Mouse (Mus musculus) CH12.LX (cell line): ENCODE measurements around the gene Ccdc47. TPM values are rescaled to one million over a fixed set of nuclear protein-coding genes. Genes with fewer than 3 reads are reported as not detected.
A peak's percentile ranks its signal among the peaks of the same experiment; 100 is the strongest.

Experiments
- DNase-seq: peaks from one replicate; pipeline ENCODE4 v3.0.0-alpha.2; 2013; ENCODE audit errors: extremely low read depth
- H3K27ac ChIP-seq: 2 replicates; pipeline ENCODE4 v1.5.1; 2012; ENCODE audit warnings: low read depth, mild to moderate bottlenecking, control low read depth, moderate library complexity; ENCODE audit not compliant: insufficient read depth
- H3K27me3 ChIP-seq: replicated peaks from 2 replicates; pipeline ENCODE3; 2012; ENCODE audit warnings: inconsistent platforms
- H3K36me3 ChIP-seq, 2 experiments: replicated peaks in 1 of 2; 2 replicates each; pipeline versions ENCODE3 to v1.6.1; 2012; ENCODE audit warnings: inconsistent platforms in 1 of 2, low read length in 1 of 2, mild to moderate bottlenecking in 1 of 2, mixed read lengths in 1 of 2, moderate library complexity in 1 of 2; ENCODE audit not compliant: control insufficient read depth in 1 of 2, insufficient read depth in 1 of 2
- H3K4me1 ChIP-seq, 2 experiments: 2 replicates each; pipeline ENCODE4 v1.6.1; 2012; ENCODE audit warnings: inconsistent platforms in 1 of 2, moderate library complexity in 1 of 2; ENCODE audit not compliant: insufficient read depth in 2 of 2, control insufficient read depth in 1 of 2
- H3K4me2 ChIP-seq: 2 replicates; pipeline ENCODE4 v1.6.1; 2012; ENCODE audit warnings: low read depth, mild to moderate bottlenecking, control low read depth; ENCODE audit not compliant: poor library complexity, insufficient read depth, severe bottlenecking
- H3K4me3 ChIP-seq, 3 experiments: fragments of 150-350 bp in 1 of 3; sonication (generic) in 1 of 3; replicated peaks in 1 of 3; 2 replicates each; pipeline versions ENCODE3 to v1.5.1; 2011 to 2012; ENCODE audit warnings: low read depth in 2 of 3, low read length in 2 of 3, mild to moderate bottlenecking in 2 of 3, moderate library complexity in 2 of 3, control low read depth in 1 of 3, improper control_type of control experiment in 1 of 3, inconsistent platforms in 1 of 3, mixed read lengths in 1 of 3; ENCODE audit not compliant: poor library complexity in 1 of 3
- H3K79me2 ChIP-seq: replicated peaks from 2 replicates; pipeline ENCODE4 v1.6.1; 2012; ENCODE audit warnings: mild to moderate bottlenecking, moderate library complexity; ENCODE audit not compliant: control insufficient read depth, poor library complexity, insufficient read depth, severe bottlenecking; ENCODE audit errors: extremely low read depth
- H3K9ac ChIP-seq: 2 replicates; pipeline ENCODE4 v1.6.1; 2012; ENCODE audit warnings: low read depth, mild to moderate bottlenecking, control low read depth, moderate library complexity; ENCODE audit not compliant: insufficient read depth
- H3K9me3 ChIP-seq: replicated peaks from 2 replicates; pipeline ENCODE3; 2012; ENCODE audit warnings: low read length, inconsistent platforms, mixed read lengths
- CHD1 ChIP-seq: IDR thresholded peaks from 2 replicates; pipeline ENCODE4 v1.6.1; 2012; ENCODE audit warnings: low read depth, low read length, improper control_type of control experiment, inconsistent platforms
- CHD2 ChIP-seq: IDR thresholded peaks from 2 replicates; pipeline ENCODE4 v1.6.1; 2011; ENCODE audit warnings: low read length, improper control_type of control experiment
- CTCF ChIP-seq, 2 experiments: IDR thresholded peaks in 1 of 2; conservative IDR thresholded peaks in 1 of 2; 2 replicates each; pipeline ENCODE4 v1.5.1; 2011 to 2012; ENCODE audit warnings: low read depth in 2 of 2, low read length in 2 of 2, improper control_type of control experiment in 1 of 2, inconsistent platforms in 1 of 2, mild to moderate bottlenecking in 1 of 2, moderate library complexity in 1 of 2
- E2F4 ChIP-seq: IDR thresholded peaks from 2 replicates; pipeline ENCODE4 v1.6.1; 2011; ENCODE audit warnings: low read depth, low read length, improper control_type of control experiment; ENCODE audit not compliant: insufficient replicate concordance
- HCFC1 ChIP-seq: IDR thresholded peaks from 2 replicates; pipeline ENCODE4 v1.6.1; 2012; ENCODE audit warnings: low read depth, mild to moderate bottlenecking, inconsistent platforms, low read length, improper control_type of control experiment
- IRF4 ChIP-seq: IDR thresholded peaks from 2 replicates; pipeline ENCODE4 v1.6.1; 2014; ENCODE audit warnings: low read depth, mild to moderate bottlenecking, inconsistent platforms, low read length, improper control_type of control experiment
- JUN ChIP-seq: IDR thresholded peaks from 2 replicates; pipeline ENCODE4 v1.6.1; 2011; ENCODE audit warnings: low read depth, mild to moderate bottlenecking, low read length, improper control_type of control experiment, moderate library complexity; ENCODE audit not compliant: insufficient read depth
- JUND ChIP-seq: conservative IDR thresholded peaks from 2 replicates; pipeline ENCODE4 v1.6.1; 2011; ENCODE audit warnings: low read depth, low read length, improper control_type of control experiment
- KAT2A ChIP-seq: IDR thresholded peaks from 2 replicates; pipeline ENCODE4 v1.6.1; 2012; ENCODE audit warnings: low read length, improper control_type of control experiment, inconsistent platforms; ENCODE audit not compliant: insufficient replicate concordance
- MAFK ChIP-seq: IDR thresholded peaks from 2 replicates; pipeline ENCODE4 v1.6.1; 2011; ENCODE audit warnings: low read length, improper control_type of control experiment; ENCODE audit not compliant: insufficient replicate concordance
- MAZ ChIP-seq: IDR thresholded peaks from 2 replicates; pipeline ENCODE4 v1.6.1; 2012; ENCODE audit warnings: low read depth, mild to moderate bottlenecking, inconsistent platforms, low read length, improper control_type of control experiment, moderate library complexity
- MXI1 ChIP-seq: IDR thresholded peaks from 2 replicates; pipeline ENCODE4 v1.6.1; 2011; ENCODE audit warnings: mild to moderate bottlenecking, low read depth, low read length, improper control_type of control experiment
- MYC ChIP-seq: IDR thresholded peaks from 2 replicates; pipeline ENCODE4 v1.6.1; 2011; ENCODE audit warnings: low read depth, mild to moderate bottlenecking, improper control_type of control experiment, low read length
- NELFE ChIP-seq: IDR thresholded peaks from 2 replicates; pipeline ENCODE4 v1.6.1; 2011; ENCODE audit warnings: low read depth, low read length, improper control_type of control experiment
- NRF1 ChIP-seq: IDR thresholded peaks from 2 replicates; pipeline ENCODE4 v1.6.1; 2014; ENCODE audit warnings: low read depth, mild to moderate bottlenecking, inconsistent platforms, low read length, improper control_type of control experiment, moderate library complexity
- PAX5 ChIP-seq: IDR thresholded peaks from 2 replicates; pipeline ENCODE4 v1.6.1; 2012; ENCODE audit warnings: low read length, inconsistent platforms, mixed read lengths
- POLR2A ChIP-seq: IDR thresholded peaks from 2 replicates; pipeline ENCODE4 v1.6.1; 2011; ENCODE audit warnings: low read depth, mild to moderate bottlenecking, improper control_type of control experiment, low read length
- POLR2AphosphoS2 ChIP-seq: IDR thresholded peaks from 2 replicates; pipeline ENCODE4 v1.6.1; 2011; ENCODE audit warnings: low read depth, low read length, improper control_type of control experiment
- RAD21 ChIP-seq: IDR thresholded peaks from 2 replicates; pipeline ENCODE4 v1.6.1; 2011; ENCODE audit warnings: low read depth, mild to moderate bottlenecking, low read length, improper control_type of control experiment, moderate library complexity
- SIN3A ChIP-seq: IDR thresholded peaks from 2 replicates; pipeline ENCODE4 v1.6.1; 2012; ENCODE audit warnings: low read length, improper control_type of control experiment, inconsistent platforms
- SMC3 ChIP-seq: IDR thresholded peaks from 2 replicates; pipeline ENCODE4 v1.6.1; 2011; ENCODE audit warnings: low read depth, low read length, improper control_type of control experiment
- TCF12 ChIP-seq: IDR thresholded peaks from 2 replicates; pipeline ENCODE4 v1.6.1; 2014; ENCODE audit warnings: low read depth, mild to moderate bottlenecking, inconsistent platforms, low read length, improper control_type of control experiment
- UBTF ChIP-seq: IDR thresholded peaks from 2 replicates; pipeline ENCODE4 v1.6.1; 2012; ENCODE audit warnings: low read depth, mild to moderate bottlenecking, inconsistent platforms, low read length, improper control_type of control experiment, moderate library complexity
- USF1 ChIP-seq: IDR thresholded peaks from 2 replicates; pipeline ENCODE4 v1.6.1; 2014; ENCODE audit warnings: low read depth, mild to moderate bottlenecking, inconsistent platforms, low read length, improper control_type of control experiment
- USF2 ChIP-seq: conservative IDR thresholded peaks from 2 replicates; pipeline ENCODE4 v1.6.1; 2011; ENCODE audit warnings: low read depth, low read length, improper control_type of control experiment
- ZMIZ1 ChIP-seq: IDR thresholded peaks from 2 replicates; pipeline ENCODE4 v1.6.1; 2012; ENCODE audit warnings: low read depth, mild to moderate bottlenecking, inconsistent platforms, low read length, improper control_type of control experiment
- dilution Hi-C: fragments of 300-500 bp; cut with MboI; formaldehyde crosslinking; loops from 2 replicates; pipeline ENCODE4 v1.14.3; 2020; ENCODE audit warnings: low sequenced_read_pairs; ENCODE audit not compliant: extremely low pct_unique_long_range_greater_than_20kb, extremely low pct_ligation_motif_present
- in situ Hi-C: fragments of 300-500 bp; cut with MboI; formaldehyde crosslinking; loops from 3 replicates; pipeline ENCODE4 v1.14.3; 2019; ENCODE audit warnings: low sequenced_read_pairs, low pct_ligation_motif_present, low pct_unique_long_range_greater_than_20kb, mixed read lengths
- polyA plus RNA-seq: library from polyadenylated mRNA; unstranded; fragments of >175 nt; gene quantifications from 2 replicates; pipeline ENCODE4 v1.2.1, GENCODE M21; 2012; ENCODE audit warnings: low read depth; ENCODE audit not compliant: insufficient read length
- total RNA-seq, 2 experiments: library from RNA; depleted of rRNA; stranded (reverse); fragments of 300-350 nt in 1 of 2; fragments of >200 nt in 1 of 2; gene quantifications; 2 replicates each; pipeline ENCODE4 v1.2.3; 2012 to 2014

Ccdc47 gene
- total and polyA plus RNA-seq, 3 experiments, result 46.1 to 80.8 (median 53.2) TPM

GRCm38 (mm10) chr11:106158930-106159215, 57.3 kb downstream of the Ccdc47 start:
- H3K36me3 ChIP-seq, result peaks cover 51 to 62% of the 10 kb centered on the region in 2 experiments
- DNase-seq, result no peak
- H3K9ac ChIP-seq, result peak overlapping the region; percentile 96
- no peaks in the 10 kb centered on the region for H3K9me3 ChIP-seq
- dilution Hi-C loops (no loop called here), in situ Hi-C loops (no loop called here)
- H3K4me1 ChIP-seq, result peaks cover 31 to 65% of the 10 kb centered on the region in 2 experiments
- peaks cover 29% of the 10 kb centered on the region for H3K79me2 ChIP-seq
- peak overlapping the region; percentile 90 for H3K27ac ChIP-seq
- peak overlapping the region; percentile 78 for H3K4me2 ChIP-seq
- TF ChIP-seq HCFC1 (no peak), POLR2A (no peak), UBTF (peak; percentile 51), KAT2A (no peak), PAX5 (no peak), CHD1 (peak; percentile 11; the same call in 1 of the 2 replicates), ZMIZ1 (peak; percentile 40; the same call in 1 of the 2 replicates), IRF4 (0 out of 2 replicates have a peak, but pooled peaks have one; percentile 13)
- H3K27me3 ChIP-seq, result no peaks in the 10 kb centered on the region
- H3K4me3 ChIP-seq, result peak overlapping the region; percentile 79 to 90 (median 85)

- peak; percentile 66 for DNase-seq
- Histone ChIP-seq H3K4me2 (peak overlapping the region; percentile 78), H3K9me3 (no peaks in the 10 kb centered on the region), H3K36me3 (peaks cover 49 to 62% of the 10 kb centered on the region in 2 experiments), H3K4me3 (peak overlapping the region; percentile 79 to 90 (median 85)), H3K9ac (peak overlapping the region; percentile 96), H3K27me3 (no peaks in the 10 kb centered on the region), H3K4me1 (peaks cover 31 to 65% of the 10 kb centered on the region in 2 experiments), H3K79me2 (peaks cover 29% of the 10 kb centered on the region), H3K27ac (peak overlapping the region; percentile 90)
- TF ChIP-seq CHD2 (0 out of 2 replicates have a peak, but pooled peaks have one; percentile 35), MYC (0 out of 2 replicates have a peak, but pooled peaks have one; percentile 46), CTCF (conservative IDR thresholded peaks at IDR 0.05 in 1 of 2, IDR thresholded peaks at IDR 0.05 in 1 of 2; ENCODE audit: low read depth in 2 of 2, low read length in 2 of 2) (peak; percentile 7 to 85; a peak in 2 of 4 replicates), SMC3 (peak; percentile 79), MXI1 (no peak), POLR2A (peak; percentile 36; the same call in 1 of the 2 replicates), UBTF (no peak), SIN3A (peak; percentile 71; the same call in 1 of the 2 replicates), KAT2A (no peak), TCF12 (peak; percentile 55; the same call in 1 of the 2 replicates), CHD1 (0 out of 2 replicates have a peak, but pooled peaks have one; percentile 83), RAD21 (peak; percentile 82), JUND (no peak), PAX5 (no peak), POLR2AphosphoS2 (0 out of 2 replicates have a peak, but pooled peaks have one; percentile 26), IRF4 (no peak), HCFC1 (no peak), USF2 (no peak), E2F4 (no peak), USF1 (no peak), NELFE (no peak; the same call in 1 of the 2 replicates), JUN (no peak), MAFK (no peak), NRF1 (no peak), MAZ (peak; percentile 87; the same call in 1 of the 2 replicates)
- dilution Hi-C loops (no loop called here), in situ Hi-C loops (no loop called here)
Measured at GRCm38 (mm10) chr11:106158081-106158929, 57.8 kb downstream of the Ccdc47 start.
